Mouse (Mus musculus): Measurements from ENCODE around the gene Acsm3. TPM values are rescaled to one million over a fixed set of nuclear protein-coding genes. Genes with fewer than 3 reads are reported as not detected.

Acsm3 gene
- polyA plus RNA-seq, 1 experiment from 2014 or later: 0.27 TPM

GRCm38 (mm10) chr7:119807396-119807795 lies 46.7 kb downstream of the Acsm3 start:
- H3K9ac ChIP-seq (ENCODE audit: low read depth, low read length): no peak overlapping the region
- H3K4me1 ChIP-seq (replicated peaks; ENCODE audit: control insufficient read depth, insufficient read depth, low read length): no peaks in the 10 kb centered on the region
- 96% methylated on average over 5 of the region's 5 CpGs for WGBS
- no peaks in the 10 kb centered on the region for H3K9me3 ChIP-seq (ENCODE audit: control insufficient read depth, low read length)
- H3K36me3 ChIP-seq (ENCODE audit: control insufficient read depth, insufficient read depth, low read length): peaks cover 5% of the 10 kb centered on the region; the same call in 1 of the 2 replicates
- ATAC-seq (replicated peaks; ENCODE audit: low FRiP score) (no peak), DNase-seq (ENCODE audit: low spot score) (no peak)
- H3K4me2 ChIP-seq: no peak overlapping the region
- no peak overlapping the region for H3K27ac ChIP-seq (ENCODE audit: low read depth, low read length)
- H3K4me3 ChIP-seq (ENCODE audit: low read depth, low read length): no peak overlapping the region
- no peaks in the 10 kb centered on the region for H3K27me3 ChIP-seq (replicated peaks; ENCODE audit: control insufficient read depth, insufficient read depth, low read length)

DNA sequence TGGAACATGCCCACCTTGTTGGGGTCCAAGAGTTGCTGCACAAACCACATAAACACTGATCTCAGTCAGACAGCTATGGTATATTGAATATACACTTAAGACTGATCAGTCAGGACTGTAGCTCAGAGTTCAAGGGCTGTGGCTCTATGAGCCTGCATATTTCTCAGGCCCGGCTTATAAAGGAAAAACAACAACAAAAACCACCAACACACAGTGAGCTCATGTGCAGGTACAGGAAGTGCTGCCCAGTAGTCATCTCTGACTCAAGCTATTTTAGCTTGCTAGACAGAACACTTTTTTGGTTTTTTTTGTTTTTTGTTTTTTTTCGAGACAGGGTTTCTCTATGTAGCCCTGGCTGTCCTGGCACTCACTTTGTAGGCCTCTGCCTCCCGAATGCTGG lies 48.0 kb downstream of the Acsm3 start:
- Histone ChIP-seq H3K27ac (ENCODE audit: low read depth, low read length) (no peak overlapping the region), H3K4me2 (no peak overlapping the region), H3K9me3 (ENCODE audit: control insufficient read depth, low read length) (no peaks in the 10 kb centered on the region), H3K4me1 (replicated peaks; ENCODE audit: control insufficient read depth, insufficient read depth, low read length) (no peaks in the 10 kb centered on the region), H3K36me3 (ENCODE audit: control insufficient read depth, insufficient read depth, low read length) (peaks cover 5% of the 10 kb centered on the region; the same call in 1 of the 2 replicates), H3K27me3 (replicated peaks; ENCODE audit: control insufficient read depth, insufficient read depth, low read length) (no peaks in the 10 kb centered on the region), H3K9ac (ENCODE audit: low read depth, low read length) (no peak overlapping the region), H3K4me3 (ENCODE audit: low read depth, low read length) (no peak overlapping the region)
- WGBS: 87% methylated on average over 3 of the region's 3 CpGs
- ATAC-seq (replicated peaks; ENCODE audit: low FRiP score) (no peak), DNase-seq (ENCODE audit: low spot score) (no peak)

- no peaks in the 10 kb centered on the region for H3K36me3 ChIP-seq (ENCODE audit: control insufficient read depth, insufficient read depth, low read length)
- H3K4me1 ChIP-seq (replicated peaks; ENCODE audit: control insufficient read depth, insufficient read depth, low read length): no peaks in the 10 kb centered on the region
- no peak for DNase-seq (ENCODE audit: low spot score)
- H3K9me3 ChIP-seq (ENCODE audit: control insufficient read depth, low read length): no peaks in the 10 kb centered on the region
- no peak overlapping the region for H3K4me3 ChIP-seq (ENCODE audit: low read depth, low read length)
- ATAC-seq (replicated peaks; ENCODE audit: low FRiP score): no peak
- no peaks in the 10 kb centered on the region for H3K27me3 ChIP-seq (replicated peaks; ENCODE audit: control insufficient read depth, insufficient read depth, low read length)
- no peak overlapping the region for H3K9ac ChIP-seq (ENCODE audit: low read depth, low read length)
- H3K4me2 ChIP-seq: no peak overlapping the region
- 97% methylated on average over 1 of the region's 1 CpGs for WGBS
- no peak overlapping the region for H3K27ac ChIP-seq (ENCODE audit: low read depth, low read length)
Observed at GRCm38 (mm10) chr7:119835371-119835770, 74.6 kb downstream of the Acsm3 start.

DNA sequence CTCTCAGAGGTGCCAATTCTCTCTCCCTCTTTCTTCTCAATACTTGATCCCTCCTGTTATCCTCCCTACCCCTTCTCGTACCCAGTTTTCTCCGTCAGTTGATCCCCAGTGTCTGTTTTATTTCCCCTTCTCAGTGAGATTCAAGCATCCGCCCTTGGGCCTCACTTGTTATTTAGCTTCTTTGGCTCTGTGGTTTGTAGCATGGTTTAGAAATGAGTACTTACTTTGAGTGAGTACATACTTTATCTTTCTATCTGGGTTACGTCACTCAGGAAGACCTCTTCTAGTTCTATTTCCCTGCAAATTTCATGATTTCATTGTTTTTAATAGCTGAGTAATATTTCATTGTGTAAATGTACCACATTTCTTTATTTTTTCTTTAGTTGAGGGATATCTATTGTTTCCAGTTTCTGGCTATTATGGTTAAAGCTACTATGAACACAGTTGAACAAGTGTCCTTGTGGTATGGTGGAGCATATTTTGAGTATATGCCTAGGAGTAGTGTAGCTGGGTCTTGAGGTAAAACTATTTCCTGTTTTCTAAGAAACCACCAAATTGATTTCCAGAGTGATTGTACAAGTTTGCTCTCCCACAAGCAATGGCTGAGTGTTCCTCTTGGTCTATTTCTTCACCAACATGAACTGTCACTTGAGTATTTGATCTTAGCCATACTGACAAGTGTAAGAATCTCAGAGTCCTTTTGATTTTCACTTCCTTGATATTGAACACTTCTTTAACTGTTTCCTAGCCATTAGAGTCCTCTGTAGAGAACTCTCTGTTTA lies 75.5 kb downstream of the Acsm3 start:
- Histone ChIP-seq H3K27me3 (replicated peaks; ENCODE audit: control insufficient read depth, insufficient read depth, low read length) (no peaks in the 10 kb centered on the region), H3K36me3 (ENCODE audit: control insufficient read depth, insufficient read depth, low read length) (no peaks in the 10 kb centered on the region), H3K27ac (ENCODE audit: low read depth, low read length) (no peak overlapping the region), H3K9me3 (ENCODE audit: control insufficient read depth, low read length) (no peaks in the 10 kb centered on the region), H3K4me1 (replicated peaks; ENCODE audit: control insufficient read depth, insufficient read depth, low read length) (no peaks in the 10 kb centered on the region), H3K9ac (ENCODE audit: low read depth, low read length) (no peak overlapping the region), H3K4me3 (ENCODE audit: low read depth, low read length) (no peak overlapping the region), H3K4me2 (no peak overlapping the region)
- ATAC-seq (replicated peaks; ENCODE audit: low FRiP score) (no peak), DNase-seq (ENCODE audit: low spot score) (no peak)
- 78% methylated on average over 4 of the region's 4 CpGs for WGBS

Other genes starting within 250 kb of the Acsm3 start
- gene Acsm5, start 241.5 kb upstream of the Acsm3 start, polyA plus RNA-seq (2014; fragmentation: Nextera tagmentation; extraction: Ambion mirVana): not detected in 2 replicates
- not detected in 2 replicates for gene Pdilt, start 237.4 kb upstream of the Acsm3 start, polyA plus RNA-seq (2014; fragmentation: Nextera tagmentation; extraction: Ambion mirVana)
- not detected in 2 replicates for gene Acsm2, start 206.6 kb upstream of the Acsm3 start, polyA plus RNA-seq (2014; fragmentation: Nextera tagmentation; extraction: Ambion mirVana)
- gene Acsm1, start 153.9 kb upstream of the Acsm3 start, polyA plus RNA-seq (2014; fragmentation: Nextera tagmentation; extraction: Ambion mirVana): not detected in 2 replicates
- not detected in 2 replicates for gene Acsm4, start 70.9 kb upstream of the Acsm3 start, polyA plus RNA-seq (2014; fragmentation: Nextera tagmentation; extraction: Ambion mirVana)
- gene Thumpd1, start 40.1 kb upstream of the Acsm3 start, polyA plus RNA-seq (2014; fragmentation: Nextera tagmentation; extraction: Ambion mirVana): 88.1 and 94.4 TPM in 2 replicates
- gene Rexo5, start 33.1 kb downstream of the Acsm3 start, polyA plus RNA-seq (2014; fragmentation: Nextera tagmentation; extraction: Ambion mirVana): 16.3 and 19.2 TPM in 2 replicates
- gene Eri2, start 33.1 kb downstream of the Acsm3 start, polyA plus RNA-seq (2014; fragmentation: Nextera tagmentation; extraction: Ambion mirVana): 22.6 and 24.5 TPM in 2 replicates
- gene Lyrm1, start 134.9 kb downstream of the Acsm3 start, polyA plus RNA-seq (2014; fragmentation: Nextera tagmentation; extraction: Ambion mirVana): 4.6 and 6.5 TPM in 2 replicates
- 3.1 and 3.4 TPM in 2 replicates for gene Dcun1d3, start 135.4 kb downstream of the Acsm3 start, polyA plus RNA-seq (2014; fragmentation: Nextera tagmentation; extraction: Ambion mirVana)

Measured in liver, embryonic 11.5 days (tissue).